Mouse (Mus musculus) midbrain, embryonic 11.5 days (tissue): ENCODE measurements around the gene Vps52. TPM values are rescaled to one million over a fixed set of nuclear protein-coding genes. Genes with fewer than 3 reads are reported as not detected.

ENCODE experiments used
- ATAC-seq: fragments of 200-750 bp; cut with Nextera tagmentation; 2 replicates; pipeline ENCODE4 v1.8.0; 2017; ENCODE audit warnings: moderate TSS enrichment, moderate library complexity; ENCODE audit not compliant: low FRiP score
- DNase-seq: peaks from one replicate; pipeline ENCODE4 v3.0.0; 2015; ENCODE audit warnings: low spot score; ENCODE audit errors: missing footprints
- H3K27ac ChIP-seq: fragments of 300-500 bp; sonication (generic); 2 replicates; pipeline ENCODE4 v1.5.1; 2014; ENCODE audit warnings: low read depth, low read length
- H3K27me3 ChIP-seq: fragments of 300-500 bp; sonication (generic); 2 replicates; pipeline ENCODE4 v1.6.1; 2014; ENCODE audit warnings: mild to moderate bottlenecking, low read length, moderate library complexity, mixed read lengths; ENCODE audit not compliant: control insufficient read depth, insufficient read depth
- H3K36me3 ChIP-seq: fragments of 300-500 bp; sonication (generic); 2 replicates; pipeline ENCODE4 v1.6.1; 2014; ENCODE audit warnings: mild to moderate bottlenecking, low read length, moderate library complexity, mixed read lengths; ENCODE audit not compliant: control insufficient read depth, insufficient read depth
- H3K4me1 ChIP-seq: fragments of 300-500 bp; sonication (generic); 2 replicates; pipeline ENCODE4 v1.6.1; 2014; ENCODE audit warnings: low read length; ENCODE audit not compliant: control insufficient read depth, insufficient read depth
- H3K4me2 ChIP-seq: fragments of 300-500 bp; sonication (generic); 2 replicates; pipeline ENCODE4 v1.6.1; 2014; ENCODE audit warnings: mild to moderate bottlenecking, moderate library complexity
- H3K4me3 ChIP-seq: fragments of 300-500 bp; sonication (generic); 2 replicates; pipeline ENCODE4 v1.5.1; 2014; ENCODE audit warnings: low read depth, low read length
- H3K9ac ChIP-seq: fragments of 300-500 bp; sonication (generic); 2 replicates; pipeline ENCODE4 v1.6.1; 2014; ENCODE audit warnings: low read length
- H3K9me3 ChIP-seq: fragments of 300-500 bp; sonication (generic); 2 replicates; pipeline ENCODE4 v1.6.1; 2016; ENCODE audit warnings: low read length; ENCODE audit not compliant: control insufficient read depth
- WGBS: fragments of 180-500 bp; shearing (Covaris S2); extraction: QIAGEN DNeasy Blood & Tissue Kit; methylation state at CpG from one replicate; pipeline ENCODE4 v1.1.7; 2014; 5-methylcytosine and 5-hydroxymethylcytosine counted together
- polyA plus RNA-seq: library from polyadenylated mRNA; unstranded; fragments of >200 nt; fragmentation: Nextera tagmentation; extraction: Ambion mirVana; gene quantifications from 2 replicates; pipeline ENCODE4 v1.2.1, GENCODE M21; 2014

The Vps52 gene
- polyA plus RNA-seq, 1 experiment from 2014 or later = 36.5 TPM

DNA sequence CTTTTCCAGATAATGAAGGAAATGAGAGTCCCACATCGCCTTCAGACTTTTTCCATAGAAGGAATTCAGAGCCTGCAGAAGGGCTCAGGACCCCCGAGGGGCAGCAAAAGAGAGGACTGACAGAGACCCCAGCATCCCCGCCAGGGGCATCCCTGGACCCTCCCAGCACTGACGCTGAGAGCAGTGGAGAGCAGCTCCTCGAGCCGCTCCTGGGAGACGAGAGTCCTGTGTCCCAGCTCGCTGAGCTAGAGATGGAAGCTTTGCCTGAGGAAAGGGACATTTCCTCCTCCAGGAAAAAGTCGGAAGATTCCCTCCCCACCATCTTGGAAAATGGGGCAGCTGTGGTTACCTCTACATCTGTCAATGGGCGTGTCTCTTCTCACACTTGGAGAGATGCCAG, 42.3 kb upstream of the Vps52 start:
- H3K4me2 ChIP-seq = no peak overlapping the region
- ATAC-seq = no peak
- H3K36me3 ChIP-seq = peaks cover 24% of the 10 kb centered on the region
- WGBS = 92% methylated on average over 10 of the region's 10 CpGs
- no peak for DNase-seq
- no peak overlapping the region for H3K4me3 ChIP-seq
- H3K27ac ChIP-seq = no peak overlapping the region
- H3K9ac ChIP-seq = no peak overlapping the region
- H3K4me1 ChIP-seq = peaks cover 28% of the 10 kb centered on the region
- no peaks in the 10 kb centered on the region for H3K27me3 ChIP-seq
- H3K9me3 ChIP-seq = no peaks in the 10 kb centered on the region

GRCm38 (mm10) chr17:33913905-33914304, 41.7 kb upstream of the Vps52 start:
- H3K9ac ChIP-seq = no peak overlapping the region
- DNase-seq (no peak), ATAC-seq (no peak)
- 94% methylated on average over 8 of the region's 8 CpGs for WGBS
- no peaks in the 10 kb centered on the region for H3K27me3 ChIP-seq
- no peak overlapping the region for H3K27ac ChIP-seq
- H3K4me1 ChIP-seq = peaks cover 24% of the 10 kb centered on the region
- no peaks in the 10 kb centered on the region for H3K9me3 ChIP-seq
- H3K36me3 ChIP-seq = peaks cover 24% of the 10 kb centered on the region
- no peak overlapping the region for H3K4me2 ChIP-seq
- H3K4me3 ChIP-seq = no peak overlapping the region

- no peak overlapping the region for H3K27ac ChIP-seq
- H3K4me3 ChIP-seq = peak overlapping the region; percentile 65; the same call in 1 of the 2 replicates
- H3K4me1 ChIP-seq = peaks cover 33% of the 10 kb centered on the region
- H3K4me2 ChIP-seq = peak overlapping the region; percentile 64
- DNase-seq (no peak), ATAC-seq (no peak)
- no peaks in the 10 kb centered on the region for H3K9me3 ChIP-seq
- no peak overlapping the region for H3K9ac ChIP-seq
- H3K36me3 ChIP-seq = peaks cover 24% of the 10 kb centered on the region
- WGBS = 67% methylated on average over 13 of the region's 13 CpGs
- no peaks in the 10 kb centered on the region; the same call in 1 of the 2 replicates for H3K27me3 ChIP-seq
These were observed 40.6 kb upstream of the Vps52 start for GRCm38 (mm10) chr17:33914969-33915391.

DNA sequence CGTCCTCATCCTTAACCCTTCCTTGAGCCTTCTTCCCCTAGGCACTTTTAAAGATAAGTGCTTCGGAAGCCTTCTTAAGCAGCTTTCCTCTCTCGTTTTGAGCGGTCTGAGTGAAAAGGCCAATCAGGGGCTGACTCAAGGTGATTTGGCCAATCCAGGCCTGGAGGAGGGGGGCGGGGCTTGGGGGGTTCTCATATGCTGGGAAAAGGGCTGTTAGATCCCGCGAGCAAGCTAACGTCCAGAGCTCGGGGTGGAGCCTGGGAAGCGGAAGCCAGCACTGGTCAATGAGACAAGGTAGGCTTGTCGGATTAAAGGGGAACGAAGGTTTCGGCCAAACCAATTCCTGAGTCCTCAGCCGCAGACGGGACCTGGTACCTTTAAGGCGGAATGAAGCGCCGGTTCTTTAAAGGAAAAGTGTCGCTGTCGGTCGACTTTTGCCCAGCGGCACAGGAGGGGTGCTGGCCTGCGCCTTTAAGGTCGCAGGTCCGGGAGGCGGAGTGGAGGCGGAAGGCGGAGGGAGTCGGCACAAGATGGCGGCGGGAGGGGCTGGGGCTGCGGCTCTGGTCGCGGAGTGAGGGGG, 39.9 kb upstream of the Vps52 start, which contains the start of the genes Tapbp and Zbtb22:
Gene Tapbp, plus strand, starts transcription at position 229 of the 580 bp plus-strand sequence.
Gene Zbtb22, plus strand, starts transcription at position 234 of the 580 bp plus-strand sequence.
- Histone ChIP-seq H3K9ac (peak within 1 kb of the TSS; percentile 65), H3K4me3 (peak within 1 kb of the TSS; percentile 65), H3K9me3 (no peaks in the 10 kb centered on the region), H3K4me1 (peaks cover 34% of the 10 kb centered on the region), H3K27ac (peak within 1 kb of the TSS; percentile 71), H3K36me3 (peaks cover 24% of the 10 kb centered on the region), H3K4me2 (peak within 1 kb of the TSS; percentile 64), H3K27me3 (no peaks in the 10 kb centered on the region; the same call in 1 of the 2 replicates)
- DNase-seq (peak; percentile 99), ATAC-seq (peak; percentile 92)
- under 1% methylated on average over 28 of the region's 34 CpGs for WGBS

- peaks cover 35% of the 10 kb centered on the region for H3K4me1 ChIP-seq
- H3K9ac ChIP-seq = peak overlapping the region; percentile 65
- H3K36me3 ChIP-seq = peaks cover 24% of the 10 kb centered on the region
- no peaks in the 10 kb centered on the region; the same call in 1 of the 2 replicates for H3K27me3 ChIP-seq
- peak overlapping the region; percentile 64 for H3K4me2 ChIP-seq
- peak overlapping the region; percentile 71 for H3K27ac ChIP-seq
- H3K4me3 ChIP-seq = peak overlapping the region; percentile 65
- 3% methylated on average over 12 of the region's 20 CpGs for WGBS
- peak; percentile 95 for DNase-seq
- H3K9me3 ChIP-seq = no peaks in the 10 kb centered on the region
- peak; percentile 39 for ATAC-seq
These were observed 39.3 kb upstream of the Vps52 start for GRCm38 (mm10) chr17:33916294-33916693.

DNA sequence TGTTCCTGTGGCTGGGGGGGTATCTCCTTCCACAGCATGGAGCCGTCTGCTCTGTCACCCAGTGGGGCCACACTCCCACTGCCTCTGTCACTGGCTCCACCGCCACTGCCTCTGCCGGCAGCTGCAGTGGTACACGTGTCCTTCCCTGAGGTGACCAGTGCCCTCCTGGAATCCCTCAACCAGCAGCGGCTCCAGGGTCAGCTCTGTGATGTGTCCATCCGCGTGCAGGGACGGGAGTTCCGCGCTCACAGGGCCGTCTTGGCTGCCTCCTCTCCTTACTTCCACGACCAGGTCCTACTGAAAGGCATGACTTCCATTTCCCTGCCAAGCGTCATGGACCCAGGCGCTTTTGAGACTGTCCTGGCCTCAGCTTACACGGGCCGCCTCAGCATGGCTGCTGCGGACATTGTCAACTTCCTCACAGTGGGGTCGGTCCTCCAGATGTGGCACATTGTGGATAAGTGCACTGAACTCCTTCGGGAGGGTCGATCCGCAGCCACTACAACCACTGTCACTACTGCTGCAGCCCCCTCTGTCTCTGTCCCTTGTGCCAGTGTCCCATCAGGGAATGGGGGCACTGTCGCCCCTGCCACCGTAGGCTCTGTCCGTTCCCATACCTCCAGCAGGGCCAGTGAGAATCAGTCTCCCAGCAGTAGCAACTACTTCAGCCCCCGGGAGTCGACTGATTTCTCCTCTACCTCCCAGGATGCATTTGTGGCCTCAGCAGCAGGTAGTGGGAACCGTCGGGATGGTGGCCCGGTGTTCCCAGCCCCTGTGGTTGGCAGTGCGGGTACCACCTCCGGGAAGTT, 38.6 kb upstream of the Vps52 start:
- H3K4me1 ChIP-seq = peaks cover 35% of the 10 kb centered on the region
- H3K36me3 ChIP-seq = peaks cover 24% of the 10 kb centered on the region
- peak overlapping the region; percentile 64 for H3K4me2 ChIP-seq
- peak overlapping the region; percentile 65 for H3K4me3 ChIP-seq
- 73% methylated on average over 31 of the region's 31 CpGs for WGBS
- H3K9me3 ChIP-seq = no peaks in the 10 kb centered on the region
- H3K27ac ChIP-seq = no peak overlapping the region
- no peak for DNase-seq
- no peak for ATAC-seq
- no peaks in the 10 kb centered on the region; the same call in 1 of the 2 replicates for H3K27me3 ChIP-seq
- H3K9ac ChIP-seq = peak overlapping the region; percentile 65

- DNase-seq (no peak), ATAC-seq (no peak)
- H3K9me3 ChIP-seq = no peaks in the 10 kb centered on the region
- H3K36me3 ChIP-seq = peaks cover 19% of the 10 kb centered on the region
- H3K27me3 ChIP-seq = no peaks in the 10 kb centered on the region; the same call in 1 of the 2 replicates
- H3K27ac ChIP-seq = no peak overlapping the region
- 0 out of 2 replicates have a peak overlapping the region, but pooled peaks have one; percentile 2 for H3K4me2 ChIP-seq
- H3K4me1 ChIP-seq = peaks cover 35% of the 10 kb centered on the region
- H3K4me3 ChIP-seq = no peak overlapping the region
- 85% methylated on average over 18 of the region's 18 CpGs for WGBS
- no peak overlapping the region for H3K9ac ChIP-seq
These were observed 37.8 kb upstream of the Vps52 start for GRCm38 (mm10) chr17:33917656-33918292.

- no peak for DNase-seq
- no peak for ATAC-seq
- peak overlapping the region; percentile 47; the same call in 1 of the 2 replicates for H3K4me3 ChIP-seq
- H3K27me3 ChIP-seq = no peaks in the 10 kb centered on the region; the same call in 1 of the 2 replicates
- no peak overlapping the region for H3K27ac ChIP-seq
- peak overlapping the region; percentile 95 for H3K4me2 ChIP-seq
- H3K36me3 ChIP-seq = peaks cover 14% of the 10 kb centered on the region
- no peaks in the 10 kb centered on the region for H3K9me3 ChIP-seq
- peak overlapping the region; percentile 64 for H3K9ac ChIP-seq
- WGBS = 59% methylated on average over 37 of the region's 37 CpGs
- H3K4me1 ChIP-seq = peaks cover 35% of the 10 kb centered on the region
These were observed 37.1 kb upstream of the Vps52 start for GRCm38 (mm10) chr17:33918293-33919203.
